Mouse (Mus musculus) erythroblast, adult 5-6 weeks (primary cell): ENCODE data around the gene Vmn2r61. TPM values are rescaled to one million over a fixed set of nuclear protein-coding genes. Genes with fewer than 3 reads are reported as not detected.

Source experiments
- ATAC-seq: replicated peaks from 2 replicates; pipeline ENCODE4 v1.8.0; 2016; ENCODE audit warnings: moderate number of reproducible peaks, mild to moderate bottlenecking, moderate TSS enrichment, inconsistent platforms; ENCODE audit not compliant: poor library complexity, low FRiP score, severe bottlenecking
- total RNA-seq, 2 experiments: library from RNA; stranded (forward) in 1 of 2; stranded (reverse) in 1 of 2; fragments of 150-400 nt in 1 of 2; fragments of 200-764, 138-1000 nt in 1 of 2; gene quantifications; 2 replicates each; pipeline versions ENCODE4 v1.2.3 to v1.2.4; 2015 to 2017; ENCODE audit warnings: low replicate concordance in 2 of 2

Vmn2r61 gene
- not detected in 2 replicates for total RNA-seq (2015; ENCODE audit: low replicate concordance)
- total RNA-seq (2017; ENCODE audit: low replicate concordance) = not detected in 2 replicates

DNA sequence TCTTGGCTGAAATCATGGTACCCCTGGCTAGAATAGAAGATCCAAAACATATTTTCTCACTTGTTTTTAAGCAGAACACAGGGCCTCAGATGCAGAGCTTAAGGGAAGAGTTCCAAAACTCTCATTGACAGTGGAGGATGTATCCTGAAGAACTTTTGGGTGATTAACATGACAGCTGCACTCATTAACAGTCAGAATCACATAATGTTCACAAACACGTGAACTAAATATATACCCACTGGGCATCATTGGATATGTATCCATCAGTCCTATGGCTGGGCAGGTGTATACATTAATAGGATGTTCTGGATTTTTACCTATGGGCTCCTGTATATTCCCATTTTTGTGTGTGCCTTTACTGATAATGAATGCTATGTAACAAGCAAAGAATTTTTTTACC is at the start of gene Vmn2r61:
Vmn2r61 (plus strand) TSS at position 301 of the 400 bp plus-strand sequence.
- no peak for ATAC-seq

Other genes with a start within 250 kb of the Vmn2r61 start
- not detected in 2 replicates for gene Vmn2r59, start 201.0 kb upstream of the Vmn2r61 start, total RNA-seq (2015; ENCODE audit: low replicate concordance)
- 0.09 TPM in 1 of 2 replicates, not detected in the other for gene Vmn2r59, start 201.0 kb upstream of the Vmn2r61 start, total RNA-seq (2017; ENCODE audit: low replicate concordance)
- not detected in 2 replicates for gene Vmn2r60, start 152.3 kb upstream of the Vmn2r61 start, total RNA-seq (2015; ENCODE audit: low replicate concordance)
- gene Vmn2r60, start 152.3 kb upstream of the Vmn2r61 start, total RNA-seq (2017; ENCODE audit: low replicate concordance) = 0.09 and 0.28 TPM in 2 replicates
- gene 4933421I07Rik, start 188.1 kb downstream of the Vmn2r61 start, total RNA-seq (2015; ENCODE audit: low replicate concordance) = not detected in 2 replicates
- not detected in 2 replicates for gene 4933421I07Rik, start 188.1 kb downstream of the Vmn2r61 start, total RNA-seq (2017; ENCODE audit: low replicate concordance)
- 11.0 and 19.6 TPM in 2 replicates for gene Zfp141, start 245.7 kb downstream of the Vmn2r61 start, total RNA-seq (2015; ENCODE audit: low replicate concordance)
- 15.7 and 16.3 TPM in 2 replicates for gene Zfp141, start 245.7 kb downstream of the Vmn2r61 start, total RNA-seq (2017; ENCODE audit: low replicate concordance)